Mouse (Mus musculus) stomach, postnatal 0 days (tissue): ENCODE measurements around the gene Cers6.

Source experiments
- CTCF ChIP-seq: IDR thresholded peaks from 2 replicates; pipeline ENCODE4 v1.5.1; 2016; ENCODE audit warnings: antibody characterized with exemption, low read depth, mild to moderate bottlenecking, moderate library complexity
- EP300 ChIP-seq: optimal IDR thresholded peaks from 2 replicates; pipeline ENCODE3; 2016; ENCODE audit warnings: antibody characterized with exemption

DNA sequence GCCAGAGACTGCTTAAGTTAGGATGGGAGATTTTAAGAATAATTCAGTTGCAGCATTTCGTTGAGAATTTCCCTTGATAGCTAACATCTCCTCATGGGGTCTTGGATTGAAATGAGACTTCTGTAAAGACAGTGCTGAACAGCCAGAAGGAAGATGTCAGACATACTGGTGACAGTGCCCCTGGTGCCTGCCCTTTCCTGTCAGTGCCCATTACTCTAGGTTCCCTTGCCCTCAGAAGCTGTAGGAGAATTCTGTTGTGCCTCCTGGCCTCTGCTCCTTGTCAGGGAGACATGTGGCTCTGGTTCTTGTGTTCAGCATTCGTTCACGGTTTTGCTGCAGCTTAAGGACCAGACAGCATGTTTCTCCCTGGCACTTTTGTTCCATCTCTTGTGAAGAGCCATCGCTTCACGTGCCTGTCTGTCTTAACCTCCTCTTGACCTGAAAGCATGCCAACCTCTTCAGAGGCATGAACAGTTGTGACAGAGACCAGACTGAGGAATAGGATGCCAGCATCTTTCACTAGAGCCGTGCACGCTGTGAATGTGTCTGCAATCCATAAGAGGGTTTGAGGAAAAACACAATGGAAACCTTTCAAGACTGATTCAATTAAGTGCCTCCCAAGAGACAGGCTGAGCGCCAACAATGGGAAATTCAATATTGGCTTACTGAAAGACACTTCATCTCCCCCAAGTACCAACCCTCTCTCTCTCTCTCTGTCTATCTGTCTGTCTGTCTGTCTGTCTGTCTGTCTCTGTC, 225.4 kb downstream of the Cers6 start:
- TF ChIP-seq CTCF: no peak
- no peak for TF ChIP-seq EP300
